Mouse (Mus musculus): ENCODE data around the gene Helq. TPM values are rescaled to one million over a fixed set of nuclear protein-coding genes. Genes with fewer than 3 reads are reported as not detected.

Helq gene
- polyA plus RNA-seq, 1 experiment, result 37.6 TPM

DNA sequence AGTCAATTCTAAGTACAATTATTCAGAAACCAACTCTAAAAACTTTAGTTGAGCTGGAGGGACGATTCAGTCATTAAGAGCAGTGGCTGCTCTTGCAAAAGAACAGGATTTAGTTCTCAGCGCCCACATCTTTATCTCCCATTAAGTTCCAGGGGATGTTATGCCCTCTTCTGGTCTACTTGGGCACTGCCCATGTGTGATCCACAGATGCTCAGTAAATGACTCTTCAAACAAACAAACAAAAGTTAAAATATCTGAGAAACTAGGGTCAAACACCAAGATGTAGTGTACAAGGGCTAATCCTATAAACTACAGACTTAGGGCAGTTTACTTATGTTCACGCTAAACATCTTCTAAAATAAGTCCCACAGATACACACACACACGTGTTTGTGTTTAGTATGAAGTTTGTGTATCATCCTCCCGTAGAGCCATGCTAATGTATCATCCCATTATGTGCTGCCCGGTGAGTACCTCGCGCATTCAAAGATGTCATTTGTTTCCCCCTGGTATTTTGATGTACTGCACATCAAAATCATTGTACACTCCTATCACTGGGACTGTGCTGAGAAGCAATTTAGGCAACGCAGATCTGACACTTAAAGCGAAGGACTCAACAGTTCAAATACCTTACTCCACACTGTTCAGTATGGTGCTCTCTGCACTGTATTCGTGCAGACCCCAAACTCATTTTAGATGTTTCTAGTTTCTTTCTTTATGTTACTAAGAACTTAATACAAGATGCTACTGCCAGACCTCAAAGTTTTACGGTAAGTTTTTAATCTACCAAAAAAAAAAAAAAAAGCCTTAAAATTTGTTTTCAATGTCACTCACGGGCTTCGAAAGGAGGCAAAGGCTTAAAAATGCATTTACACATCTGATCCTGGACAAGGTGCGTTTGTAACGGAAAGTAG lies 21.4 kb upstream of the Helq start:
- Histone ChIP-seq H3K4me3 (ENCODE audit: low read depth, low read length) (peak overlapping the region; percentile 80), H3K4me1 (ENCODE audit: control insufficient read depth, insufficient read depth, low read length) (no peaks in the 10 kb centered on the region), H3K36me3 (ENCODE audit: control insufficient read depth, insufficient read depth, low read length, poor library complexity, severe bottlenecking) (peaks cover 15% of the 10 kb centered on the region), H3K9me3 (replicated peaks; ENCODE audit: control insufficient read depth, insufficient read depth, low read length, poor library complexity, severe bottlenecking) (no peaks in the 10 kb centered on the region), H3K9ac (ENCODE audit: low read depth, poor library complexity, severe bottlenecking) (peak overlapping the region; percentile 95), H3K27ac (ENCODE audit: insufficient read depth, low read length) (no peak overlapping the region; the same call in 1 of the 2 replicates), H3K27me3 (ENCODE audit: control insufficient read depth, insufficient read depth, low read length, poor library complexity, severe bottlenecking) (no peaks in the 10 kb centered on the region)
- TF ChIP-seq POLR2A (IDR thresholded peaks at IDR 0.05; ENCODE audit: insufficient read depth, low read length) (no peak), EP300 (IDR thresholded peaks at IDR 0.05; ENCODE audit: insufficient read depth, low read depth, low read length) (no peak), CTCF (IDR thresholded peaks at IDR 0.05; ENCODE audit: low read depth, low read length) (no peak)

DNA sequence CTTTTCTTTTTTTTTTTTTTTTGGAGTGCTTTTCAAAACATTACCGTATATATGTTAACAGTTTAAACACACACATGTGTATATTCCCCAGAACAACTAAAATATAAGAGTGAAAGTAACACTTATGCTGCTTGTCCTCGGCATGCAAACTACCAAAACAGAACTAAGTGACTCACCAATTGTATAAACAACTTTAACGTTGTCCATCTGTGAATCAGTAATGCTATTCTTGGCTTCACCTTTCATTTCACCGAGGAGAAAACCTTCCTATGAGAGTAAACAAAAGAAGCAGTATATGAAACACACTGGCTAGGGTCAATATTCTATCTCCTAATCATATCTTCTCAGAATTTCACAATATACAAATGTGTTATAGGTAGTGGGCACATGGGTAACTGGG lies 19.9 kb upstream of the Helq start:
- TF ChIP-seq POLR2A (IDR thresholded peaks at IDR 0.05; ENCODE audit: insufficient read depth, low read length) (no peak), CTCF (IDR thresholded peaks at IDR 0.05; ENCODE audit: low read depth, low read length) (no peak), EP300 (IDR thresholded peaks at IDR 0.05; ENCODE audit: insufficient read depth, low read depth, low read length) (no peak)
- peaks cover 20% of the 10 kb centered on the region for H3K36me3 ChIP-seq (ENCODE audit: control insufficient read depth, insufficient read depth, low read length, poor library complexity, severe bottlenecking)
- H3K9me3 ChIP-seq (replicated peaks; ENCODE audit: control insufficient read depth, insufficient read depth, low read length, poor library complexity, severe bottlenecking), result no peaks in the 10 kb centered on the region
- no peak overlapping the region for H3K27ac ChIP-seq (ENCODE audit: insufficient read depth, low read length)
- H3K4me3 ChIP-seq (ENCODE audit: low read depth, low read length), result no peak overlapping the region
- no peaks in the 10 kb centered on the region for H3K27me3 ChIP-seq (ENCODE audit: control insufficient read depth, insufficient read depth, low read length, poor library complexity, severe bottlenecking)
- H3K4me1 ChIP-seq (ENCODE audit: control insufficient read depth, insufficient read depth, low read length), result no peaks in the 10 kb centered on the region
- no peak overlapping the region for H3K9ac ChIP-seq (ENCODE audit: low read depth, poor library complexity, severe bottlenecking)

GRCm38 (mm10) chr5:100794084-100794483 lies 4.3 kb downstream of the Helq start:
- no peak overlapping the region for H3K4me3 ChIP-seq (ENCODE audit: low read depth, low read length)
- no peak for TF ChIP-seq POLR2A (IDR thresholded peaks at IDR 0.05; ENCODE audit: insufficient read depth, low read length)
- TF ChIP-seq CTCF (IDR thresholded peaks at IDR 0.05; ENCODE audit: low read depth, low read length), result no peak
- no peak for TF ChIP-seq EP300 (IDR thresholded peaks at IDR 0.05; ENCODE audit: insufficient read depth, low read depth, low read length)
- H3K27ac ChIP-seq (ENCODE audit: insufficient read depth, low read length), result no peak overlapping the region
- peaks cover 50% of the 10 kb centered on the region for H3K36me3 ChIP-seq (ENCODE audit: control insufficient read depth, insufficient read depth, low read length, poor library complexity, severe bottlenecking)
- H3K9ac ChIP-seq (ENCODE audit: low read depth, poor library complexity, severe bottlenecking), result no peak overlapping the region
- no peaks in the 10 kb centered on the region for H3K9me3 ChIP-seq (replicated peaks; ENCODE audit: control insufficient read depth, insufficient read depth, low read length, poor library complexity, severe bottlenecking)
- H3K27me3 ChIP-seq (ENCODE audit: control insufficient read depth, insufficient read depth, low read length, poor library complexity, severe bottlenecking), result no peaks in the 10 kb centered on the region
- no peaks in the 10 kb centered on the region for H3K4me1 ChIP-seq (ENCODE audit: control insufficient read depth, insufficient read depth, low read length)

DNA sequence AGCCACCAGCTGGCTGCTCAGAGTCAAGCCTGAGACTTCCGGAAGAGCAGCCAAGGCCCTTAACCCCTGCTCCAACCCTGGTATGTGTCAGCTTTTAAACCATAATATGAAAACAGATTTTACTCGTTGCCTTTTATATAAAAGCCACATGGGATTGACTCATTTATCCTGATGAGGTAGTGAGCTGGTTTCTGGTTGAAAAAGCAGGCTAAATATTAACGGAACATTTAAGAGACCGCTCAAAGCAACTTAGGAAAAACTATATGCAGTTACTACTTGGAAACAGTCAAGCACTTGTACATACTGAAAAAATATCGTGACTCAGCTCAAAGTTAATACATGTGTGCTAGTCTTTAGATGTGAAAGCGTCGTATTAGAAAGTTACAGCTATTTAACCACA lies 6.1 kb downstream of the Helq start:
- H3K27me3 ChIP-seq (ENCODE audit: control insufficient read depth, insufficient read depth, low read length, poor library complexity, severe bottlenecking), result no peaks in the 10 kb centered on the region
- H3K9ac ChIP-seq (ENCODE audit: low read depth, poor library complexity, severe bottlenecking), result no peak overlapping the region
- H3K36me3 ChIP-seq (ENCODE audit: control insufficient read depth, insufficient read depth, low read length, poor library complexity, severe bottlenecking), result peaks cover 67% of the 10 kb centered on the region
- TF ChIP-seq POLR2A (IDR thresholded peaks at IDR 0.05; ENCODE audit: insufficient read depth, low read length), result no peak
- no peak for TF ChIP-seq EP300 (IDR thresholded peaks at IDR 0.05; ENCODE audit: insufficient read depth, low read depth, low read length)
- TF ChIP-seq CTCF (IDR thresholded peaks at IDR 0.05; ENCODE audit: low read depth, low read length), result no peak
- H3K27ac ChIP-seq (ENCODE audit: insufficient read depth, low read length), result no peak overlapping the region
- H3K9me3 ChIP-seq (replicated peaks; ENCODE audit: control insufficient read depth, insufficient read depth, low read length, poor library complexity, severe bottlenecking), result no peaks in the 10 kb centered on the region
- no peaks in the 10 kb centered on the region for H3K4me1 ChIP-seq (ENCODE audit: control insufficient read depth, insufficient read depth, low read length)
- no peak overlapping the region for H3K4me3 ChIP-seq (ENCODE audit: low read depth, low read length)

DNA sequence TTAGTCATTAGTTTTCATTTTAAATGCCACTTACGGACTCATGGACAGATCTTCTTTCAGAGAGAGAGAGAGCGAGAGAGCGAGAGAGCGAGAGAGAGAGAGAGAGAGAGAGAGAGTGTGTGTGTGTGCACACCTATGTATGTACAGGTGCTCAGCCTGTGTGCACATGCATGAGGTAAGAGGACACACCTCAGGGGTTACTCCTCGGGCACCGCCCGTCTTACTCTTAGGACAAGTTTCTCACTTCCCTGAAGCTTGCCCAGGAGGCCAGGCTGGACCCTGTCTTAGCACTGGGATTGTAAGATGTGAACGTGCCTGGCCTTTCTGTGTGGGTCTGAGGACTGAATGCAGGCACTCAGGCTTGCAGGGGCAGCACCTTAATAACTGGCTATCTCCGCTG lies 10.9 kb downstream of the Helq start:
- Histone ChIP-seq H3K4me1 (ENCODE audit: control insufficient read depth, insufficient read depth, low read length) (no peaks in the 10 kb centered on the region), H3K9me3 (replicated peaks; ENCODE audit: control insufficient read depth, insufficient read depth, low read length, poor library complexity, severe bottlenecking) (no peaks in the 10 kb centered on the region), H3K4me3 (ENCODE audit: low read depth, low read length) (no peak overlapping the region), H3K36me3 (ENCODE audit: control insufficient read depth, insufficient read depth, low read length, poor library complexity, severe bottlenecking) (peaks cover 61% of the 10 kb centered on the region), H3K27me3 (ENCODE audit: control insufficient read depth, insufficient read depth, low read length, poor library complexity, severe bottlenecking) (no peaks in the 10 kb centered on the region), H3K9ac (ENCODE audit: low read depth, poor library complexity, severe bottlenecking) (no peak overlapping the region), H3K27ac (ENCODE audit: insufficient read depth, low read length) (no peak overlapping the region)
- no peak for TF ChIP-seq POLR2A (IDR thresholded peaks at IDR 0.05; ENCODE audit: insufficient read depth, low read length)
- TF ChIP-seq CTCF (IDR thresholded peaks at IDR 0.05; ENCODE audit: low read depth, low read length), result no peak
- TF ChIP-seq EP300 (IDR thresholded peaks at IDR 0.05; ENCODE audit: insufficient read depth, low read depth, low read length), result no peak

DNA sequence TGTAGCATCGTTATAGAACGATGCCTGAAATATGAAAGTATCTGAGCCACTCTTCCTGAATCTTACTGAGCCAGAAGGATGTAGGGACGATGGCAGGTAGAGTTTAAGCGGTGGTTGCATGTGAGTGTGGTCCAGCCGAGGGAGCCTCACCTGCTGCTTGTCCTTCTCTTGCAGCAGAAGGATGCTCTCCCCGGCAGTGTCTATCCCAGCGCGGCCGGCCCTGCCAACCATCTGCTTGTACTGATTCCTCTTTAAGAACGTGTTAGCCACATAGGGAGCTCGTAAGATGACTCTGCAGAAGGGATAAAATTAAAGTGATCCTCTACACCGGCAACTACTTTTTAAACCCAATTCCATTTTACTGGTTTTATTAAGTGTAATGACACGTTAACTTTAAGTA lies 19.4 kb downstream of the Helq start:
- no peak overlapping the region for H3K27ac ChIP-seq (ENCODE audit: insufficient read depth, low read length)
- H3K27me3 ChIP-seq (ENCODE audit: control insufficient read depth, insufficient read depth, low read length, poor library complexity, severe bottlenecking), result no peaks in the 10 kb centered on the region
- H3K9ac ChIP-seq (ENCODE audit: low read depth, poor library complexity, severe bottlenecking), result no peak overlapping the region
- peaks cover 41% of the 10 kb centered on the region for H3K36me3 ChIP-seq (ENCODE audit: control insufficient read depth, insufficient read depth, low read length, poor library complexity, severe bottlenecking)
- no peak overlapping the region for H3K4me3 ChIP-seq (ENCODE audit: low read depth, low read length)
- H3K4me1 ChIP-seq (ENCODE audit: control insufficient read depth, insufficient read depth, low read length), result no peaks in the 10 kb centered on the region
- no peaks in the 10 kb centered on the region for H3K9me3 ChIP-seq (replicated peaks; ENCODE audit: control insufficient read depth, insufficient read depth, low read length, poor library complexity, severe bottlenecking)
- TF ChIP-seq EP300 (IDR thresholded peaks at IDR 0.05; ENCODE audit: insufficient read depth, low read depth, low read length) (no peak), POLR2A (IDR thresholded peaks at IDR 0.05; ENCODE audit: insufficient read depth, low read length) (no peak), CTCF (IDR thresholded peaks at IDR 0.05; ENCODE audit: low read depth, low read length) (no peak)
